Mouse (Mus musculus) mesoderm, embryonic 11.5 days (tissue): Measurements from ENCODE around the gene Psmc5.

Experiments
- DNase-seq: peaks from one replicate; pipeline ENCODE4 v3.0.0-alpha.2; 2012; ENCODE audit warnings: low read depth, low spot score

Gene Psmc5

DNA sequence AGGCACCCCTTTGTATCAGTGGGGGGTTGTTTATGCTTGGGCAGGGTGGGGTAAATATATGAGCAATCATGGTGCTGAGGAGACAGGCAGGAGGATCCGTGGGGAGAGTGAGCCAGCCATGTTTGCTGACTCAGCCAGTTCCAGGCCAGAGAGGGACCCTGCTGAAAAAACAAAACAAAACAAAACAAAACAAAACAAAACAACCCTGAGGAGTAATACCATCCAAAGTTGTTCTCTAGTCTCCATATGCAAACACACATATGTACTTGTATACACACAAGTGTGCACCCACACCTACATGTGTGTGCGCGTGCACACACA, 50.1 kb downstream of the Psmc5 start:
- DNase-seq = no peak

DNA sequence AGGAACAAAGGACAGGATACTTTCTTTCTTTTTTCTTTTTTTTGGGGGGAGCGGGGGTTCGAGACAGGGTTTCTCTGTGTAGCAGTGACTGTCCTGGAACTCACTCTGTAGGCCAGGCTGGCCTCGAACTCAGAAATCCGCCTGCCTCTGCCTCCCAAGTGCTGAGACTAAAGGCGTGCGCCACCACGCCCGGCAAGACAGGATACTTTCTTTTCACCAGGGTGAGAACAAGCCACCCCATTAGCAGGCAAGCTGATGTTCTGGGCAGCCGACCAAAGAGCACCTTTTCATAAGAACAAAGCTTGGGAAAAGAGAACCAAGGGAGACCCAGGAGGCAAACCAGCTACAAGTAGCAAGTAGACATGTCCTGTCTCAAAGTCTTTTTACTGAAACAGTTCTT, 50.8 kb downstream of the Psmc5 start:
- no peak for DNase-seq

GRCm38 (mm10) chr11:106307432-106307831, 51.5 kb downstream of the Psmc5 start:
- no peak for DNase-seq

GRCm38 (mm10) chr11:106308162-106308561, 52.2 kb downstream of the Psmc5 start:
- no peak for DNase-seq

- DNase-seq = no peak
Measured at GRCm38 (mm10) chr11:106310123-106310522, 54.2 kb downstream of the Psmc5 start.
